Mouse (Mus musculus): Measurements from ENCODE around the gene Znrd1as. TPM values are rescaled to one million over a fixed set of nuclear protein-coding genes. Genes with fewer than 3 reads are reported as not detected.
A peak's percentile ranks its signal among the peaks of the same experiment; 100 is the strongest.

Znrd1as gene
- polyA plus RNA-seq, 2 experiments, result 5.8 to 5.9 TPM

GRCm38 (mm10) chr17:37003366-37003765 lies 45.0 kb downstream of the Znrd1as start:
- no peak for ATAC-seq (ENCODE audit: low FRiP score, low read depth)
- peak overlapping the region; percentile 79 for H3K4me3 ChIP-seq (replicated peaks; ENCODE audit: low read length)
- 0 out of 2 replicates have a peak overlapping the region, but pooled peaks have one; percentile 94 for H3K27ac ChIP-seq (replicated peaks; ENCODE audit: low read depth, low read length)
- WGBS, result 51% methylated on average over 4 of the region's 4 CpGs
- no peak for TF ChIP-seq POLR2A (IDR thresholded peaks at IDR 0.05; ENCODE audit: borderline replicate concordance, extremely low read depth, insufficient read depth, insufficient read length)
- H3K36me3 ChIP-seq (ENCODE audit: control insufficient read depth, insufficient read depth, low read length), result peaks cover 32% of the 10 kb centered on the region
- no peak for DNase-seq (ENCODE audit: low spot score)
- H3K4me1 ChIP-seq (ENCODE audit: control insufficient read depth, insufficient read depth, low read length), result peaks cover 9% of the 10 kb centered on the region
- H3K4me2 ChIP-seq (replicated peaks; ENCODE audit: low read depth, low read length, severe bottlenecking), result peak overlapping the region; percentile 72
- no peaks in the 10 kb centered on the region for H3K27me3 ChIP-seq (ENCODE audit: control insufficient read depth, insufficient read depth, low read length)
- peak overlapping the region; percentile 96 for H3K9ac ChIP-seq (ENCODE audit: low read depth, low read length, severe bottlenecking)
- H3K9me3 ChIP-seq (ENCODE audit: control insufficient read depth, low read length), result no peaks in the 10 kb centered on the region

DNA sequence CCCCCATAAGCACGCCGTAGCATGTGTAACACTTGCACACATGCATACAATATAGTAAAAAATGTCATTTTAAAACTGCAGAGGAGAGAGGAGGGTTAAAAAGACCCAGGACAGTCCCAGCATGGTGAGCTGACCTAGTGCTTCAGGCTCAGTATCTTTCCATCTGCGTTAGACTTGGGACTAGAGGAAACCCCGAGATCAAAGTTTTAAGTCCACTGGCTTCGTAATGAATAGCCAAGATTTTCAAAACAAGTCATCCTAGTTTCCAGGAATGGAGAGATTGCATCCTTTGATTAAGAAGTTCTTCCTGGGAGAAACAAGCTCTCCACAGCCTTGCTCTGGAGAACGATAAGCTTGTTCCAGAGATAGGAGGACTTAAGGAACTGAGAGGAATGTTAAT lies 49.8 kb downstream of the Znrd1as start:
- Histone ChIP-seq H3K9me3 (ENCODE audit: control insufficient read depth, low read length) (no peaks in the 10 kb centered on the region), H3K27ac (replicated peaks; ENCODE audit: low read depth, low read length) (no peak overlapping the region), H3K27me3 (ENCODE audit: control insufficient read depth, insufficient read depth, low read length) (no peaks in the 10 kb centered on the region), H3K4me1 (ENCODE audit: control insufficient read depth, insufficient read depth, low read length) (peaks cover 7% of the 10 kb centered on the region), H3K36me3 (ENCODE audit: control insufficient read depth, insufficient read depth, low read length) (peaks cover 56% of the 10 kb centered on the region), H3K4me3 (replicated peaks; ENCODE audit: low read length) (no peak overlapping the region), H3K4me2 (replicated peaks; ENCODE audit: low read depth, low read length, severe bottlenecking) (no peak overlapping the region), H3K9ac (ENCODE audit: low read depth, low read length, severe bottlenecking) (no peak overlapping the region)
- 88% methylated on average over 6 of the region's 6 CpGs for WGBS
- no peak for TF ChIP-seq POLR2A (IDR thresholded peaks at IDR 0.05; ENCODE audit: borderline replicate concordance, extremely low read depth, insufficient read depth, insufficient read length)
- DNase-seq (ENCODE audit: low spot score), result no peak
- ATAC-seq (ENCODE audit: low FRiP score, low read depth), result no peak

DNA sequence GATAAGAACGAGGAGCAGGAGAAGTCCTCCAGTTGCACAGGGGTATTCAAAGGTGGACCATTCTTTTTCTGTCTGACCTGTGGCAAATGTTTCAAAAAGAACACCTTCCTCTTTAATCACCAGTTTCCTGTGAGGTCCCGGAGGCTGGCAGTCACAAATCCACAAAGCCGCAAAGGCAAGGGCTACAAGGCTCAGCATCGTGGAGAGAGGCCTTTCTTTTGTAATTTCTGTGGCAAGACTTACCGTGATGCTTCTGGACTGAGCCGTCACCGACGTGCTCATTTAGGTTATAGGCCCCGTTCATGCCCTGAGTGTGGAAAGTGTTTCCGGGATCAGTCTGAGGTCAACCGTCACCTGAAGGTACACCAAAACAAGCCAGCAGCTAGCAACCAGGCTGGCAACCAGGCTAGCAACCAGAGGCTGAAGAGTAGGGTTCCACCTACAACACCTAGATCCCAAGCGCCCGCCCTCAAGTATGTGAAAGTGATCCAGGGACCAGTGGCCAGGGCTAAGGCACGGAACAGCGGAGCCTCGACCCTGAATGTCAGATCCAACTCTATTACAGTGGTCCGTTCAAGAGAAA lies 51.2 kb downstream of the Znrd1as start:
- H3K4me1 ChIP-seq (ENCODE audit: control insufficient read depth, insufficient read depth, low read length), result no peaks in the 10 kb centered on the region
- DNase-seq (ENCODE audit: low spot score), result no peak
- no peak overlapping the region for H3K4me2 ChIP-seq (replicated peaks; ENCODE audit: low read depth, low read length, severe bottlenecking)
- no peak for ATAC-seq (ENCODE audit: low FRiP score, low read depth)
- H3K36me3 ChIP-seq (ENCODE audit: control insufficient read depth, insufficient read depth, low read length), result peaks cover 55% of the 10 kb centered on the region
- no peaks in the 10 kb centered on the region for H3K9me3 ChIP-seq (ENCODE audit: control insufficient read depth, low read length)
- no peak overlapping the region for H3K4me3 ChIP-seq (replicated peaks; ENCODE audit: low read length)
- WGBS, result 91% methylated on average over 17 of the region's 17 CpGs
- no peaks in the 10 kb centered on the region for H3K27me3 ChIP-seq (ENCODE audit: control insufficient read depth, insufficient read depth, low read length)
- no peak overlapping the region for H3K27ac ChIP-seq (replicated peaks; ENCODE audit: low read depth, low read length)
- no peak for TF ChIP-seq POLR2A (IDR thresholded peaks at IDR 0.05; ENCODE audit: borderline replicate concordance, extremely low read depth, insufficient read depth, insufficient read length)
- no peak overlapping the region for H3K9ac ChIP-seq (ENCODE audit: low read depth, low read length, severe bottlenecking)

- H3K36me3 ChIP-seq (ENCODE audit: control insufficient read depth, insufficient read depth, low read length), result peaks cover 39% of the 10 kb centered on the region
- no peak overlapping the region for H3K9ac ChIP-seq (ENCODE audit: low read depth, low read length, severe bottlenecking)
These were observed 53.3 kb downstream of the Znrd1as start for GRCm38 (mm10) chr17:37011719-37012118.

GRCm38 (mm10) chr17:37012141-37012540 lies 53.7 kb downstream of the Znrd1as start:
- Histone ChIP-seq H3K9me3 (ENCODE audit: control insufficient read depth, low read length) (no peaks in the 10 kb centered on the region), H3K4me2 (replicated peaks; ENCODE audit: low read depth, low read length, severe bottlenecking) (no peak overlapping the region), H3K27ac (replicated peaks; ENCODE audit: low read depth, low read length) (no peak overlapping the region), H3K4me3 (replicated peaks; ENCODE audit: low read length) (no peak overlapping the region), H3K4me1 (ENCODE audit: control insufficient read depth, insufficient read depth, low read length) (no peaks in the 10 kb centered on the region), H3K9ac (ENCODE audit: low read depth, low read length, severe bottlenecking) (no peak overlapping the region), H3K27me3 (ENCODE audit: control insufficient read depth, insufficient read depth, low read length) (no peaks in the 10 kb centered on the region), H3K36me3 (ENCODE audit: control insufficient read depth, insufficient read depth, low read length) (peaks cover 37% of the 10 kb centered on the region)
- ATAC-seq (ENCODE audit: low FRiP score, low read depth) (no peak), DNase-seq (ENCODE audit: low spot score) (no peak)
- 78% methylated on average over 5 of the region's 5 CpGs for WGBS
- TF ChIP-seq POLR2A (IDR thresholded peaks at IDR 0.05; ENCODE audit: borderline replicate concordance, extremely low read depth, insufficient read depth, insufficient read length), result no peak

More at GRCm38 (mm10) chr17:37011719-37012118, 53.3 kb downstream of the Znrd1as start:
- no peak overlapping the region for H3K27ac ChIP-seq (replicated peaks; ENCODE audit: low read depth, low read length)
- DNase-seq (ENCODE audit: low spot score) (no peak), ATAC-seq (ENCODE audit: low FRiP score, low read depth) (no peak)
- no peaks in the 10 kb centered on the region for H3K4me1 ChIP-seq (ENCODE audit: control insufficient read depth, insufficient read depth, low read length)
- no peak overlapping the region for H3K4me3 ChIP-seq (replicated peaks; ENCODE audit: low read length)
- WGBS, result 77% methylated on average over 3 of the region's 3 CpGs
- H3K4me2 ChIP-seq (replicated peaks; ENCODE audit: low read depth, low read length, severe bottlenecking), result no peak overlapping the region
- no peaks in the 10 kb centered on the region for H3K9me3 ChIP-seq (ENCODE audit: control insufficient read depth, low read length)
- H3K27me3 ChIP-seq (ENCODE audit: control insufficient read depth, insufficient read depth, low read length), result no peaks in the 10 kb centered on the region
- TF ChIP-seq POLR2A (IDR thresholded peaks at IDR 0.05; ENCODE audit: borderline replicate concordance, extremely low read depth, insufficient read depth, insufficient read length), result no peak

Other genes with a start within 250 kb of the Znrd1as start
- not detected in 2 replicates for gene H2-M10.5, start 185.7 kb upstream of the Znrd1as start, polyA plus RNA-seq (2012; rRNA removed)
- not detected in 2 replicates for gene H2-M10.5, start 185.7 kb upstream of the Znrd1as start, polyA plus RNA-seq (2014; fragmentation: Nextera tagmentation; extraction: Ambion mirVana)
- not detected in 2 replicates for gene H2-M10.6, start 146.4 kb upstream of the Znrd1as start, polyA plus RNA-seq (2012; rRNA removed)
- not detected in 2 replicates for gene H2-M10.6, start 146.4 kb upstream of the Znrd1as start, polyA plus RNA-seq (2014; fragmentation: Nextera tagmentation; extraction: Ambion mirVana)
- 41.0 and 43.5 TPM in 2 replicates for gene Trim26, start 121.5 kb upstream of the Znrd1as start, polyA plus RNA-seq (2012; rRNA removed)
- gene Trim26, start 121.5 kb upstream of the Znrd1as start, polyA plus RNA-seq (2014; fragmentation: Nextera tagmentation; extraction: Ambion mirVana), result 33.9 and 38.1 TPM in 2 replicates
- gene Trim15, start 91.4 kb upstream of the Znrd1as start, polyA plus RNA-seq (2012; rRNA removed), result not detected in 2 replicates
- gene Trim15, start 91.4 kb upstream of the Znrd1as start, polyA plus RNA-seq (2014; fragmentation: Nextera tagmentation; extraction: Ambion mirVana), result 0.18 and 0.21 TPM in 2 replicates
- 0.67 and 0.91 TPM in 2 replicates for gene Trim10, start 89.0 kb upstream of the Znrd1as start, polyA plus RNA-seq (2012; rRNA removed)
- gene Trim10, start 89.0 kb upstream of the Znrd1as start, polyA plus RNA-seq (2014; fragmentation: Nextera tagmentation; extraction: Ambion mirVana), result 2.7 and 3.1 TPM in 2 replicates
- 0.08 TPM in 1 of 2 replicates, not detected in the other for gene Trim40, start 68.5 kb upstream of the Znrd1as start, polyA plus RNA-seq (2012; rRNA removed)
- not detected in 2 replicates for gene Trim40, start 68.5 kb upstream of the Znrd1as start, polyA plus RNA-seq (2014; fragmentation: Nextera tagmentation; extraction: Ambion mirVana)
- not detected in 2 replicates for gene Trim31, start 60.5 kb upstream of the Znrd1as start, polyA plus RNA-seq (2012; rRNA removed)
- not detected in 2 replicates for gene Trim31, start 60.5 kb upstream of the Znrd1as start, polyA plus RNA-seq (2014; fragmentation: Nextera tagmentation; extraction: Ambion mirVana)
- gene Rnf39, start 15.7 kb upstream of the Znrd1as start, polyA plus RNA-seq (2012; rRNA removed), result 3.2 and 4.0 TPM in 2 replicates
- 2.8 and 3.5 TPM in 2 replicates for gene Rnf39, start 15.7 kb upstream of the Znrd1as start, polyA plus RNA-seq (2014; fragmentation: Nextera tagmentation; extraction: Ambion mirVana)
- gene Ppp1r11, start 6.9 kb upstream of the Znrd1as start, polyA plus RNA-seq (2012; rRNA removed), result 81.5 and 116 TPM in 2 replicates
- 125 and 128 TPM in 2 replicates for gene Ppp1r11, start 6.9 kb upstream of the Znrd1as start, polyA plus RNA-seq (2014; fragmentation: Nextera tagmentation; extraction: Ambion mirVana)
- 73.7 and 81.6 TPM in 2 replicates for gene Znrd1, start within 50 bp of the Znrd1as start, polyA plus RNA-seq (2012; rRNA removed)
- gene Znrd1, start within 50 bp of the Znrd1as start, polyA plus RNA-seq (2014; fragmentation: Nextera tagmentation; extraction: Ambion mirVana), result 103 and 108 TPM in 2 replicates
- gene 2410137M14Rik, start 22.6 kb downstream of the Znrd1as start, polyA plus RNA-seq (2012; rRNA removed), result 0.53 and 0.58 TPM in 2 replicates
- not detected in 2 replicates for gene 2410137M14Rik, start 22.6 kb downstream of the Znrd1as start, polyA plus RNA-seq (2014; fragmentation: Nextera tagmentation; extraction: Ambion mirVana)
- 6.3 and 7.4 TPM in 2 replicates for gene H2-M5, start 30.9 kb downstream of the Znrd1as start, polyA plus RNA-seq (2012; rRNA removed)
- 0.29 and 0.61 TPM in 2 replicates for gene H2-M5, start 30.9 kb downstream of the Znrd1as start, polyA plus RNA-seq (2014; fragmentation: Nextera tagmentation; extraction: Ambion mirVana)
- 140 and 149 TPM in 2 replicates for gene Zfp57, start 42.6 kb downstream of the Znrd1as start, polyA plus RNA-seq (2012; rRNA removed)
- 85.9 and 86.1 TPM in 2 replicates for gene Zfp57, start 42.6 kb downstream of the Znrd1as start, polyA plus RNA-seq (2014; fragmentation: Nextera tagmentation; extraction: Ambion mirVana)
- not detected in 2 replicates for gene Mog, start 64.8 kb downstream of the Znrd1as start, polyA plus RNA-seq (2012; rRNA removed)
- gene Mog, start 64.8 kb downstream of the Znrd1as start, polyA plus RNA-seq (2014; fragmentation: Nextera tagmentation; extraction: Ambion mirVana), result 0.35 TPM in 1 of 2 replicates, not detected in the other
- 111 and 139 TPM in 2 replicates for gene Gabbr1, start 87.4 kb downstream of the Znrd1as start, polyA plus RNA-seq (2012; rRNA removed)
- 8.4 and 11.1 TPM in 2 replicates for gene Gabbr1, start 87.4 kb downstream of the Znrd1as start, polyA plus RNA-seq (2014; fragmentation: Nextera tagmentation; extraction: Ambion mirVana)
- not detected in 2 replicates for gene Olfr90, start 129.9 kb downstream of the Znrd1as start, polyA plus RNA-seq (2012; rRNA removed)
- not detected in 2 replicates for gene Olfr90, start 129.9 kb downstream of the Znrd1as start, polyA plus RNA-seq (2014; fragmentation: Nextera tagmentation; extraction: Ambion mirVana)
- not detected in 2 replicates for gene Olfr91, start 139.7 kb downstream of the Znrd1as start, polyA plus RNA-seq (2012; rRNA removed)
- 0.07 TPM in 1 of 2 replicates, not detected in the other for gene Olfr91, start 139.7 kb downstream of the Znrd1as start, polyA plus RNA-seq (2014; fragmentation: Nextera tagmentation; extraction: Ambion mirVana)
- not detected in 2 replicates for gene Olfr92, start 161.5 kb downstream of the Znrd1as start, polyA plus RNA-seq (2012; rRNA removed)
- gene Olfr92, start 161.5 kb downstream of the Znrd1as start, polyA plus RNA-seq (2014; fragmentation: Nextera tagmentation; extraction: Ambion mirVana), result not detected in 2 replicates
- not detected in 2 replicates for gene Olfr93, start 202.9 kb downstream of the Znrd1as start, polyA plus RNA-seq (2012; rRNA removed)
- gene Olfr93, start 202.9 kb downstream of the Znrd1as start, polyA plus RNA-seq (2014; fragmentation: Nextera tagmentation; extraction: Ambion mirVana), result not detected in 2 replicates
- gene Ubd, start 235.3 kb downstream of the Znrd1as start, polyA plus RNA-seq (2012; rRNA removed), result not detected in 2 replicates
- gene Ubd, start 235.3 kb downstream of the Znrd1as start, polyA plus RNA-seq (2014; fragmentation: Nextera tagmentation; extraction: Ambion mirVana), result not detected in 2 replicates
- gene Olfr94, start 242.4 kb downstream of the Znrd1as start, polyA plus RNA-seq (2012; rRNA removed), result not detected in 2 replicates
- gene Olfr94, start 242.4 kb downstream of the Znrd1as start, polyA plus RNA-seq (2014; fragmentation: Nextera tagmentation; extraction: Ambion mirVana), result not detected in 2 replicates